Mouse (Mus musculus) CH12.LX (cell line): ENCODE data around the gene Igfbp5. TPM values are rescaled to one million over a fixed set of nuclear protein-coding genes. Genes with fewer than 3 reads are reported as not detected.

Experiments
- DNase-seq: peaks from one replicate; pipeline ENCODE4 v3.0.0-alpha.2; 2013; ENCODE audit errors: extremely low read depth
- H3K27ac ChIP-seq: 2 replicates; pipeline ENCODE4 v1.5.1; 2012; ENCODE audit warnings: low read depth, mild to moderate bottlenecking, control low read depth, moderate library complexity; ENCODE audit not compliant: insufficient read depth
- H3K27me3 ChIP-seq: replicated peaks from 2 replicates; pipeline ENCODE3; 2012; ENCODE audit warnings: inconsistent platforms
- H3K36me3 ChIP-seq, 2 experiments: replicated peaks in 1 of 2; 2 replicates each; pipeline versions ENCODE3 to v1.6.1; 2012; ENCODE audit warnings: inconsistent platforms in 1 of 2, low read length in 1 of 2, mild to moderate bottlenecking in 1 of 2, mixed read lengths in 1 of 2, moderate library complexity in 1 of 2; ENCODE audit not compliant: control insufficient read depth in 1 of 2, insufficient read depth in 1 of 2
- H3K4me1 ChIP-seq, 2 experiments: 2 replicates each; pipeline ENCODE4 v1.6.1; 2012; ENCODE audit warnings: inconsistent platforms in 1 of 2, moderate library complexity in 1 of 2; ENCODE audit not compliant: insufficient read depth in 2 of 2, control insufficient read depth in 1 of 2
- H3K4me2 ChIP-seq: 2 replicates; pipeline ENCODE4 v1.6.1; 2012; ENCODE audit warnings: low read depth, mild to moderate bottlenecking, control low read depth; ENCODE audit not compliant: poor library complexity, insufficient read depth, severe bottlenecking
- H3K4me3 ChIP-seq, 3 experiments: fragments of 150-350 bp in 1 of 3; sonication (generic) in 1 of 3; replicated peaks in 1 of 3; 2 replicates each; pipeline versions ENCODE3 to v1.5.1; 2011 to 2012; ENCODE audit warnings: low read depth in 2 of 3, low read length in 2 of 3, mild to moderate bottlenecking in 2 of 3, moderate library complexity in 2 of 3, control low read depth in 1 of 3, improper control_type of control experiment in 1 of 3, inconsistent platforms in 1 of 3, mixed read lengths in 1 of 3; ENCODE audit not compliant: poor library complexity in 1 of 3
- H3K79me2 ChIP-seq: replicated peaks from 2 replicates; pipeline ENCODE4 v1.6.1; 2012; ENCODE audit warnings: mild to moderate bottlenecking, moderate library complexity; ENCODE audit not compliant: control insufficient read depth, poor library complexity, insufficient read depth, severe bottlenecking; ENCODE audit errors: extremely low read depth
- H3K9ac ChIP-seq: 2 replicates; pipeline ENCODE4 v1.6.1; 2012; ENCODE audit warnings: low read depth, mild to moderate bottlenecking, control low read depth, moderate library complexity; ENCODE audit not compliant: insufficient read depth
- H3K9me3 ChIP-seq: replicated peaks from 2 replicates; pipeline ENCODE3; 2012; ENCODE audit warnings: low read length, inconsistent platforms, mixed read lengths
- BHLHE40 ChIP-seq: IDR thresholded peaks from 2 replicates; pipeline ENCODE4 v1.6.1; 2011; ENCODE audit warnings: mild to moderate bottlenecking, low read depth, low read length, improper control_type of control experiment
- E2F4 ChIP-seq: IDR thresholded peaks from 2 replicates; pipeline ENCODE4 v1.6.1; 2011; ENCODE audit warnings: low read depth, low read length, improper control_type of control experiment; ENCODE audit not compliant: insufficient replicate concordance
- EP300 ChIP-seq: IDR thresholded peaks from 2 replicates; pipeline ENCODE4 v1.6.1; 2011; ENCODE audit warnings: low read length, improper control_type of control experiment
- IRF4 ChIP-seq: IDR thresholded peaks from 2 replicates; pipeline ENCODE4 v1.6.1; 2014; ENCODE audit warnings: low read depth, mild to moderate bottlenecking, inconsistent platforms, low read length, improper control_type of control experiment
- MAZ ChIP-seq: IDR thresholded peaks from 2 replicates; pipeline ENCODE4 v1.6.1; 2012; ENCODE audit warnings: low read depth, mild to moderate bottlenecking, inconsistent platforms, low read length, improper control_type of control experiment, moderate library complexity
- MXI1 ChIP-seq: IDR thresholded peaks from 2 replicates; pipeline ENCODE4 v1.6.1; 2011; ENCODE audit warnings: mild to moderate bottlenecking, low read depth, low read length, improper control_type of control experiment
- NRF1 ChIP-seq: IDR thresholded peaks from 2 replicates; pipeline ENCODE4 v1.6.1; 2014; ENCODE audit warnings: low read depth, mild to moderate bottlenecking, inconsistent platforms, low read length, improper control_type of control experiment, moderate library complexity
- PAX5 ChIP-seq: IDR thresholded peaks from 2 replicates; pipeline ENCODE4 v1.6.1; 2012; ENCODE audit warnings: low read length, inconsistent platforms, mixed read lengths
- RCOR1 ChIP-seq: conservative IDR thresholded peaks from 2 replicates; pipeline ENCODE4 v1.6.1; 2012; ENCODE audit warnings: low read depth, mild to moderate bottlenecking, inconsistent platforms, low read length, improper control_type of control experiment
- TBP ChIP-seq: conservative IDR thresholded peaks from 2 replicates; pipeline ENCODE4 v1.6.1; 2011; ENCODE audit warnings: low read depth, low read length, improper control_type of control experiment
- UBTF ChIP-seq: IDR thresholded peaks from 2 replicates; pipeline ENCODE4 v1.6.1; 2012; ENCODE audit warnings: low read depth, mild to moderate bottlenecking, inconsistent platforms, low read length, improper control_type of control experiment, moderate library complexity
- USF1 ChIP-seq: IDR thresholded peaks from 2 replicates; pipeline ENCODE4 v1.6.1; 2014; ENCODE audit warnings: low read depth, mild to moderate bottlenecking, inconsistent platforms, low read length, improper control_type of control experiment
- USF2 ChIP-seq: conservative IDR thresholded peaks from 2 replicates; pipeline ENCODE4 v1.6.1; 2011; ENCODE audit warnings: low read depth, low read length, improper control_type of control experiment
- ZC3H11A ChIP-seq: IDR thresholded peaks from 2 replicates; pipeline ENCODE4 v1.6.1; 2012; ENCODE audit warnings: low read depth, mild to moderate bottlenecking, inconsistent platforms, low read length, improper control_type of control experiment
- ZKSCAN1 ChIP-seq: IDR thresholded peaks from 2 replicates; pipeline ENCODE4 v1.6.1; 2012; ENCODE audit warnings: low read depth, inconsistent platforms, low read length, improper control_type of control experiment, borderline replicate concordance
- ZMIZ1 ChIP-seq: IDR thresholded peaks from 2 replicates; pipeline ENCODE4 v1.6.1; 2012; ENCODE audit warnings: low read depth, mild to moderate bottlenecking, inconsistent platforms, low read length, improper control_type of control experiment
- ZNF384 ChIP-seq: IDR thresholded peaks from 2 replicates; pipeline ENCODE4 v1.6.1; 2012; ENCODE audit warnings: low read depth, low read length, improper control_type of control experiment, inconsistent platforms
- dilution Hi-C: fragments of 300-500 bp; cut with MboI; formaldehyde crosslinking; loops from 2 replicates; pipeline ENCODE4 v1.14.3; 2020; ENCODE audit warnings: low sequenced_read_pairs; ENCODE audit not compliant: extremely low pct_unique_long_range_greater_than_20kb, extremely low pct_ligation_motif_present
- in situ Hi-C: fragments of 300-500 bp; cut with MboI; formaldehyde crosslinking; loops from 3 replicates; pipeline ENCODE4 v1.14.3; 2019; ENCODE audit warnings: low sequenced_read_pairs, low pct_ligation_motif_present, low pct_unique_long_range_greater_than_20kb, mixed read lengths
- polyA plus RNA-seq: library from polyadenylated mRNA; unstranded; fragments of >175 nt; gene quantifications from 2 replicates; pipeline ENCODE4 v1.2.1, GENCODE M21; 2012; ENCODE audit warnings: low read depth; ENCODE audit not compliant: insufficient read length
- total RNA-seq, 2 experiments: library from RNA; depleted of rRNA; stranded (reverse); fragments of 300-350 nt in 1 of 2; fragments of >200 nt in 1 of 2; gene quantifications; 2 replicates each; pipeline ENCODE4 v1.2.3; 2012 to 2014

Gene Igfbp5
- total and polyA plus RNA-seq, 3 experiments, result 0.08 to 0.09 TPM; not detected in 1

- TF ChIP-seq ZC3H11A (no peak), MXI1 (no peak), ZMIZ1 (no peak), RCOR1 (no peak), E2F4 (no peak), IRF4 (no peak), UBTF (no peak), TBP (no peak), ZKSCAN1 (no peak), PAX5 (no peak), BHLHE40 (no peak), NRF1 (no peak), MAZ (no peak)
- TF ChIP-seq, all 38 proteins: peak for 0
- Histone ChIP-seq H3K36me3 (peaks cover 5 to 9% of the 10 kb centered on the region in 2 experiments), H3K4me3 (peak overlapping the region; percentile 75 to 98 (median 77)), H3K4me1 (peaks cover 16 to 60% of the 10 kb centered on the region in 2 experiments), H3K9me3 (peaks cover 5% of the 10 kb centered on the region), H3K9ac (peak overlapping the region; percentile 92), H3K27me3 (peaks cover 9% of the 10 kb centered on the region), H3K4me2 (peak overlapping the region; percentile 92), H3K79me2 (peaks cover 33% of the 10 kb centered on the region), H3K27ac (peak overlapping the region; percentile 81; the same call in 1 of the 2 replicates)
- in situ Hi-C loops (loop anchor here (25.0 kb wide), 1 partner anchor 390 kb away; no protein-coding TSS in a partner anchor), dilution Hi-C loops (no loop called here)
- no peak for DNase-seq
Measured at GRCm38 (mm10) chr1:72826931-72827330, 47.8 kb downstream of the Igfbp5 start.

GRCm38 (mm10) chr1:72826446-72826845 lies 48.2 kb downstream of the Igfbp5 start:
- peak overlapping the region; percentile 75 to 98 (median 77) for H3K4me3 ChIP-seq
- peaks cover 5% of the 10 kb centered on the region for H3K9me3 ChIP-seq
- peak overlapping the region; percentile 81; the same call in 1 of the 2 replicates for H3K27ac ChIP-seq
- DNase-seq, result no peak
- peaks cover 16 to 60% of the 10 kb centered on the region in 2 experiments for H3K4me1 ChIP-seq
- H3K27me3 ChIP-seq, result peaks cover 10% of the 10 kb centered on the region
- peak overlapping the region; percentile 92 for H3K4me2 ChIP-seq
- TF ChIP-seq USF2 (no peak), ZNF384 (no peak), USF1 (no peak), EP300 (no peak)
- peaks cover 5 to 6% of the 10 kb centered on the region in 2 experiments for H3K36me3 ChIP-seq
- in situ Hi-C loops (loop anchor here (25.0 kb wide), 1 partner anchor 389 kb away; no protein-coding TSS in a partner anchor), dilution Hi-C loops (no loop called here)
- peak overlapping the region; percentile 92 for H3K9ac ChIP-seq
- peaks cover 33% of the 10 kb centered on the region for H3K79me2 ChIP-seq
